Mouse (Mus musculus): ENCODE data around the gene Pigr. TPM values are rescaled to one million over a fixed set of nuclear protein-coding genes. Genes with fewer than 3 reads are reported as not detected.

Gene Pigr
- polyA plus RNA-seq, 1 experiment from 2014 or later = not detected

GRCm38 (mm10) chr1:130835161-130835936 is 8.9 kb downstream of the Pigr start:
- ATAC-seq = no peak
- 88% methylated on average over 6 of the region's 6 CpGs for WGBS
- H3K4me3 ChIP-seq = no peak overlapping the region

GRCm38 (mm10) chr1:130838288-130838687 is 11.8 kb downstream of the Pigr start:
- no peak overlapping the region for H3K9ac ChIP-seq
- no peaks in the 10 kb centered on the region for H3K27me3 ChIP-seq
- H3K4me1 ChIP-seq = no peaks in the 10 kb centered on the region
- H3K4me3 ChIP-seq = no peak overlapping the region
- no peak for ATAC-seq
- H3K9me3 ChIP-seq (replicated peaks) = no peaks in the 10 kb centered on the region
- no peaks in the 10 kb centered on the region for H3K36me3 ChIP-seq (ENCODE audit: poor library complexity, severe bottlenecking)
- no peak overlapping the region for H3K4me2 ChIP-seq
- 55% methylated on average over 6 of the region's 6 CpGs for WGBS
- no peak overlapping the region for H3K27ac ChIP-seq

More at GRCm38 (mm10) chr1:130835161-130835936, 8.9 kb downstream of the Pigr start:
- no peaks in the 10 kb centered on the region for H3K4me1 ChIP-seq
- no peaks in the 10 kb centered on the region for H3K27me3 ChIP-seq
- H3K9ac ChIP-seq = no peak overlapping the region
- H3K9me3 ChIP-seq (replicated peaks) = no peaks in the 10 kb centered on the region
- no peaks in the 10 kb centered on the region for H3K36me3 ChIP-seq (ENCODE audit: poor library complexity, severe bottlenecking)
- H3K4me2 ChIP-seq = no peak overlapping the region
- no peak overlapping the region for H3K27ac ChIP-seq

GRCm38 (mm10) chr1:130840599-130841379 is 14.3 kb downstream of the Pigr start:
- WGBS = 87% methylated on average over 8 of the region's 8 CpGs
- Histone ChIP-seq H3K27me3 (no peaks in the 10 kb centered on the region), H3K4me1 (no peaks in the 10 kb centered on the region), H3K4me3 (no peak overlapping the region), H3K27ac (no peak overlapping the region), H3K9ac (no peak overlapping the region), H3K9me3 (replicated peaks) (no peaks in the 10 kb centered on the region), H3K36me3 (ENCODE audit: poor library complexity, severe bottlenecking) (no peaks in the 10 kb centered on the region), H3K4me2 (no peak overlapping the region)
- ATAC-seq = no peak

- no peak overlapping the region for H3K4me2 ChIP-seq
- H3K4me3 ChIP-seq = no peak overlapping the region
- H3K9ac ChIP-seq = no peak overlapping the region
- ATAC-seq = no peak
- no peaks in the 10 kb centered on the region for H3K36me3 ChIP-seq (ENCODE audit: poor library complexity, severe bottlenecking)
- no peaks in the 10 kb centered on the region for H3K9me3 ChIP-seq (replicated peaks)
- 91% methylated on average over 7 of the region's 7 CpGs for WGBS
- H3K27ac ChIP-seq = no peak overlapping the region
- no peaks in the 10 kb centered on the region for H3K27me3 ChIP-seq
- H3K4me1 ChIP-seq = no peaks in the 10 kb centered on the region
These were observed 15.1 kb downstream of the Pigr start for GRCm38 (mm10) chr1:130841621-130842020.

GRCm38 (mm10) chr1:130844516-130844915 is 18.0 kb downstream of the Pigr start:
- H3K36me3 ChIP-seq (ENCODE audit: poor library complexity, severe bottlenecking) = no peaks in the 10 kb centered on the region
- WGBS = 93% methylated on average over 7 of the region's 7 CpGs
- no peak overlapping the region for H3K4me3 ChIP-seq
- H3K4me1 ChIP-seq = no peaks in the 10 kb centered on the region
- no peaks in the 10 kb centered on the region for H3K27me3 ChIP-seq
- H3K27ac ChIP-seq = no peak overlapping the region
- no peak overlapping the region for H3K9ac ChIP-seq
- no peak overlapping the region for H3K4me2 ChIP-seq
- ATAC-seq = no peak
- no peaks in the 10 kb centered on the region for H3K9me3 ChIP-seq (replicated peaks)

- H3K4me2 ChIP-seq = no peak overlapping the region
- H3K4me1 ChIP-seq = 0 out of 2 replicates have a peak, but pooled peaks cover 3% of the 10 kb centered on the region
- WGBS = 95% methylated on average over 10 of the region's 10 CpGs
- no peak overlapping the region for H3K27ac ChIP-seq
- ATAC-seq = no peak
- no peaks in the 10 kb centered on the region for H3K9me3 ChIP-seq (replicated peaks)
- no peak overlapping the region for H3K4me3 ChIP-seq
- no peak overlapping the region for H3K9ac ChIP-seq
- no peaks in the 10 kb centered on the region for H3K27me3 ChIP-seq
- H3K36me3 ChIP-seq (ENCODE audit: poor library complexity, severe bottlenecking) = no peaks in the 10 kb centered on the region
These were observed 23.2 kb downstream of the Pigr start for GRCm38 (mm10) chr1:130849530-130850214.

- no peaks in the 10 kb centered on the region for H3K27me3 ChIP-seq
- ATAC-seq = no peak
These were observed 23.9 kb downstream of the Pigr start for GRCm38 (mm10) chr1:130850405-130850804.

GRCm38 (mm10) chr1:130854819-130855218 is 28.3 kb downstream of the Pigr start:
- 80% methylated on average over 9 of the region's 9 CpGs for WGBS
- no peaks in the 10 kb centered on the region for H3K27me3 ChIP-seq
- H3K4me2 ChIP-seq = no peak overlapping the region
- 0 out of 2 replicates have a peak, but pooled peaks cover 3% of the 10 kb centered on the region for H3K4me1 ChIP-seq
- H3K36me3 ChIP-seq (ENCODE audit: poor library complexity, severe bottlenecking) = no peaks in the 10 kb centered on the region
- H3K27ac ChIP-seq = no peak overlapping the region
- no peak overlapping the region for H3K9ac ChIP-seq
- no peak overlapping the region for H3K4me3 ChIP-seq
- no peaks in the 10 kb centered on the region for H3K9me3 ChIP-seq (replicated peaks)
- ATAC-seq = no peak

More at GRCm38 (mm10) chr1:130850405-130850804, 23.9 kb downstream of the Pigr start:
- 0 out of 2 replicates have a peak, but pooled peaks cover 3% of the 10 kb centered on the region for H3K4me1 ChIP-seq
- WGBS = 91% methylated on average over 5 of the region's 5 CpGs
- H3K4me2 ChIP-seq = no peak overlapping the region
- H3K9ac ChIP-seq = no peak overlapping the region
- H3K9me3 ChIP-seq (replicated peaks) = no peaks in the 10 kb centered on the region
- H3K4me3 ChIP-seq = no peak overlapping the region
- no peaks in the 10 kb centered on the region for H3K36me3 ChIP-seq (ENCODE audit: poor library complexity, severe bottlenecking)
- no peak overlapping the region for H3K27ac ChIP-seq

- H3K27ac ChIP-seq = no peak overlapping the region
- no peak overlapping the region for H3K4me3 ChIP-seq
- 84% methylated on average over 2 of the region's 2 CpGs for WGBS
- no peak overlapping the region for H3K4me2 ChIP-seq
- no peak for ATAC-seq
- no peaks in the 10 kb centered on the region for H3K27me3 ChIP-seq
- H3K9me3 ChIP-seq (replicated peaks) = no peaks in the 10 kb centered on the region
- no peaks in the 10 kb centered on the region for H3K36me3 ChIP-seq (ENCODE audit: poor library complexity, severe bottlenecking)
- no peak overlapping the region for H3K9ac ChIP-seq
- 0 out of 2 replicates have a peak, but pooled peaks cover 3% of the 10 kb centered on the region for H3K4me1 ChIP-seq
These were observed 29.2 kb downstream of the Pigr start for GRCm38 (mm10) chr1:130855723-130856122.

- Histone ChIP-seq H3K4me3 (no peak overlapping the region), H3K9me3 (replicated peaks) (no peaks in the 10 kb centered on the region), H3K4me1 (0 out of 2 replicates have a peak, but pooled peaks cover 3% of the 10 kb centered on the region), H3K9ac (no peak overlapping the region), H3K36me3 (ENCODE audit: poor library complexity, severe bottlenecking) (no peaks in the 10 kb centered on the region), H3K27me3 (no peaks in the 10 kb centered on the region), H3K4me2 (no peak overlapping the region), H3K27ac (no peak overlapping the region)
- WGBS = 75% methylated on average over 4 of the region's 4 CpGs
- no peak for ATAC-seq
These were observed 31.0 kb downstream of the Pigr start for GRCm38 (mm10) chr1:130857456-130857855.

- H3K9ac ChIP-seq = no peak overlapping the region
- no peak for ATAC-seq
These were observed 37.8 kb downstream of the Pigr start for GRCm38 (mm10) chr1:130864238-130864637.

GRCm38 (mm10) chr1:130864741-130865140 is 38.3 kb downstream of the Pigr start:
- no peak overlapping the region for H3K27ac ChIP-seq
- ATAC-seq = no peak
- no peak overlapping the region for H3K9ac ChIP-seq
- no peak overlapping the region for H3K4me3 ChIP-seq
- no peaks in the 10 kb centered on the region for H3K36me3 ChIP-seq (ENCODE audit: poor library complexity, severe bottlenecking)
- no peaks in the 10 kb centered on the region for H3K9me3 ChIP-seq (replicated peaks)
- no peaks in the 10 kb centered on the region for H3K27me3 ChIP-seq
- no peaks in the 10 kb centered on the region for H3K4me1 ChIP-seq
- WGBS = 90% methylated on average over 5 of the region's 5 CpGs
- no peak overlapping the region for H3K4me2 ChIP-seq

More at GRCm38 (mm10) chr1:130864238-130864637, 37.8 kb downstream of the Pigr start:
- no peaks in the 10 kb centered on the region for H3K27me3 ChIP-seq
- no peak overlapping the region for H3K4me3 ChIP-seq
- no peaks in the 10 kb centered on the region for H3K9me3 ChIP-seq (replicated peaks)
- H3K27ac ChIP-seq = no peak overlapping the region
- no peaks in the 10 kb centered on the region for H3K36me3 ChIP-seq (ENCODE audit: poor library complexity, severe bottlenecking)
- no peaks in the 10 kb centered on the region for H3K4me1 ChIP-seq
- no peak overlapping the region for H3K4me2 ChIP-seq
- 89% methylated on average over 4 of the region's 4 CpGs for WGBS

Data from forebrain, embryonic 13.5 days (tissue).